Mouse (Mus musculus) forebrain, embryonic 14.5 days (tissue): ENCODE measurements at regions not wholly inside any gene's neighbourhood (a gene's known extent, or its start where the extent isn't known, plus 50 kb on each side); places are given as distances from the start of the nearest gene placed in this dataset.

Experiments used
- ATAC-seq: fragments of 200-750 bp; cut with Nextera tagmentation; 2 replicates; pipeline ENCODE4 v1.8.0; 2017; ENCODE audit warnings: mild to moderate bottlenecking, moderate library complexity
- DNase-seq: peaks from one replicate; pipeline ENCODE4 v3.0.0-alpha.2; 2015; ENCODE audit warnings: low spot score
- H3K27ac ChIP-seq: fragments of 300-500 bp; sonication (generic); 2 replicates; pipeline ENCODE4 v1.5.1; 2014; ENCODE audit warnings: low read depth, mild to moderate bottlenecking, control low read depth, low read length, moderate library complexity
- H3K27me3 ChIP-seq: fragments of 300-500 bp; sonication (generic); replicated peaks from 2 replicates; pipeline ENCODE4 v1.6.1; 2014; ENCODE audit warnings: low read length, control low read depth, mixed read lengths; ENCODE audit not compliant: control insufficient read depth, insufficient read depth
- H3K36me3 ChIP-seq: fragments of 300-500 bp; sonication (generic); 2 replicates; pipeline ENCODE4 v1.6.1; 2014; ENCODE audit warnings: low read length, control low read depth; ENCODE audit not compliant: control insufficient read depth, insufficient read depth
- H3K4me1 ChIP-seq: fragments of 300-500 bp; sonication (generic); 2 replicates; pipeline ENCODE4 v1.6.1; 2014; ENCODE audit warnings: antibody characterized with exemption, low read length, control low read depth; ENCODE audit not compliant: control insufficient read depth, insufficient read depth
- H3K4me2 ChIP-seq: fragments of 300-500 bp; sonication (generic); 2 replicates; pipeline ENCODE4 v1.6.1; 2014; ENCODE audit warnings: mild to moderate bottlenecking, control low read depth, low read length
- H3K4me3 ChIP-seq: fragments of 300-500 bp; sonication (generic); 2 replicates; pipeline ENCODE4 v1.5.1; 2014; ENCODE audit warnings: low read depth, low read length, control low read depth
- H3K9ac ChIP-seq: fragments of 300-500 bp; sonication (generic); 2 replicates; pipeline ENCODE4 v1.6.1; 2014; ENCODE audit warnings: mild to moderate bottlenecking, low read length, control low read depth, moderate library complexity
- H3K9me3 ChIP-seq: fragments of 300-500 bp; sonication (generic); replicated peaks from 2 replicates; pipeline ENCODE4 v1.6.1; 2016; ENCODE audit warnings: low read length, control low read depth, mixed read lengths; ENCODE audit not compliant: control insufficient read depth
- WGBS: fragments of 180-500 bp; shearing (Covaris S2); extraction: QIAGEN DNeasy Blood & Tissue Kit; methylation state at CpG from one replicate; pipeline ENCODE4 v1.1.7; 2014; 5-methylcytosine and 5-hydroxymethylcytosine counted together

DNA sequence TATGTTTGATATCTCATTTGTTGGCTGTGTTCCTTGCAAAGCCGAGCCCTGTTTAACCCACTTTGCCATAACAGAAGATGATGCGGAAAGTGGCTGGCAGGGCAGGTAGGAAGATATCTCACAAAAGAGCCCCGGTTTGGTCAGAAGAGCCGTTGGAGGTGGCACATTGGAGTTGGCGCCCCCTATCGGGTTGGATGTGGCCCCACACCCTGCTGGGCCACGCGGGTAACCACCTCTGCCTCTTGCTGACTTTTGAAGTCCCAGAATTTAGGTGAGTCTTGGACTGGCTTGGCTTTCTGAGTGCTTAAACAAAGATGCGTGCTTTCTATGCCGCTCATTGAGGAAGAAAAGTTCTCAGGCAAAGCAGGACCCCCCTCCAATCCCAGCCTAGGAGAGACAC, 56.1 kb downstream of the Gm4791 start:
- H3K9ac ChIP-seq, result no peak overlapping the region
- no peaks in the 10 kb centered on the region for H3K9me3 ChIP-seq
- WGBS, result 75% methylated on average over 10 of the region's 10 CpGs
- ATAC-seq, result no peak
- H3K27me3 ChIP-seq, result no peaks in the 10 kb centered on the region
- no peak overlapping the region for H3K4me2 ChIP-seq
- no peak overlapping the region for H3K4me3 ChIP-seq
- no peak overlapping the region for H3K27ac ChIP-seq
- no peaks in the 10 kb centered on the region for H3K36me3 ChIP-seq
- no peak for DNase-seq
- no peaks in the 10 kb centered on the region for H3K4me1 ChIP-seq

GRCm38 (mm10) chr9:47055558-47055957, 57.0 kb downstream of the Gm4791 start:
- Histone ChIP-seq H3K9me3 (no peaks in the 10 kb centered on the region), H3K27ac (no peak overlapping the region), H3K36me3 (no peaks in the 10 kb centered on the region), H3K27me3 (no peaks in the 10 kb centered on the region), H3K4me3 (no peak overlapping the region), H3K9ac (no peak overlapping the region), H3K4me1 (no peaks in the 10 kb centered on the region), H3K4me2 (no peak overlapping the region)
- DNase-seq (no peak), ATAC-seq (no peak)
- WGBS, result 85% methylated on average over 6 of the region's 6 CpGs

GRCm38 (mm10) chr9:47059339-47060005, 60.9 kb downstream of the Gm4791 start:
- DNase-seq, result no peak
- no peaks in the 10 kb centered on the region for H3K36me3 ChIP-seq
- H3K4me2 ChIP-seq, result no peak overlapping the region
- WGBS, result 90% methylated on average over 7 of the region's 7 CpGs
- no peak overlapping the region for H3K4me3 ChIP-seq
- H3K27me3 ChIP-seq, result no peaks in the 10 kb centered on the region
- H3K27ac ChIP-seq, result no peak overlapping the region
- H3K9me3 ChIP-seq, result no peaks in the 10 kb centered on the region
- H3K4me1 ChIP-seq, result peaks cover under 1% of the 10 kb centered on the region; the same call in 1 of the 2 replicates
- H3K9ac ChIP-seq, result no peak overlapping the region
- no peak for ATAC-seq

DNA sequence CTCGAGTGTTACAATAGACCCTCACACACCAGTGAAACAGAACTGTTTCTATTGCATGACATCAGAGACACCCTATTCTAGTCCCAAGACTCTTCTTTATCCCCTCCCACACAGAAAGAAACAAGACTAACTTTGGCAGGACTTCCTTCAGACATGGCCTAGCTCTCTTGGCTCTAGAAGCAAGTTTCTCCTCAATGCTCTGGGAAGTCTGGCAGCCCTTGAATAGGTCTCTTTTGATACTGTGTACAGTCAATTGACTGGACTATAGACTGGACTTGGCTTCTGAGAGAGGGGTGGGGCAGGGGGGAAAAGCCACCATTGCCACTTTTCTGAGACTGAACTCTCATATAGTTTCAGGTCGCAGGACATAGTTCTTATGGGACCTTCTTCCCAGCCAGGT, 62.2 kb downstream of the Gm4791 start:
- no peak overlapping the region for H3K27ac ChIP-seq
- no peak overlapping the region for H3K4me2 ChIP-seq
- H3K4me1 ChIP-seq, result peaks cover 4% of the 10 kb centered on the region; the same call in 1 of the 2 replicates
- no peak overlapping the region for H3K4me3 ChIP-seq
- WGBS, result 81% methylated on average over 2 of the region's 2 CpGs
- H3K9ac ChIP-seq, result no peak overlapping the region
- DNase-seq, result no peak
- no peaks in the 10 kb centered on the region for H3K36me3 ChIP-seq
- no peaks in the 10 kb centered on the region for H3K9me3 ChIP-seq
- no peaks in the 10 kb centered on the region for H3K27me3 ChIP-seq
- ATAC-seq, result no peak

GRCm38 (mm10) chr9:47062516-47062915, 64.0 kb downstream of the Gm4791 start:
- Histone ChIP-seq H3K27ac (no peak overlapping the region), H3K36me3 (no peaks in the 10 kb centered on the region), H3K9ac (no peak overlapping the region), H3K9me3 (no peaks in the 10 kb centered on the region), H3K27me3 (no peaks in the 10 kb centered on the region), H3K4me3 (no peak overlapping the region), H3K4me2 (no peak overlapping the region), H3K4me1 (peaks cover 4% of the 10 kb centered on the region; the same call in 1 of the 2 replicates)
- DNase-seq, result no peak
- 84% methylated on average over 7 of the region's 7 CpGs for WGBS
- ATAC-seq, result no peak

- Histone ChIP-seq H3K27me3 (no peaks in the 10 kb centered on the region), H3K4me2 (no peak overlapping the region), H3K27ac (no peak overlapping the region), H3K4me3 (no peak overlapping the region), H3K9me3 (no peaks in the 10 kb centered on the region), H3K36me3 (no peaks in the 10 kb centered on the region), H3K4me1 (peaks cover 4% of the 10 kb centered on the region; the same call in 1 of the 2 replicates), H3K9ac (no peak overlapping the region)
- ATAC-seq (no peak), DNase-seq (no peak)
- 75% methylated on average over 5 of the region's 5 CpGs for WGBS
Observed at GRCm38 (mm10) chr9:47063751-47064150, 65.2 kb downstream of the Gm4791 start.

DNA sequence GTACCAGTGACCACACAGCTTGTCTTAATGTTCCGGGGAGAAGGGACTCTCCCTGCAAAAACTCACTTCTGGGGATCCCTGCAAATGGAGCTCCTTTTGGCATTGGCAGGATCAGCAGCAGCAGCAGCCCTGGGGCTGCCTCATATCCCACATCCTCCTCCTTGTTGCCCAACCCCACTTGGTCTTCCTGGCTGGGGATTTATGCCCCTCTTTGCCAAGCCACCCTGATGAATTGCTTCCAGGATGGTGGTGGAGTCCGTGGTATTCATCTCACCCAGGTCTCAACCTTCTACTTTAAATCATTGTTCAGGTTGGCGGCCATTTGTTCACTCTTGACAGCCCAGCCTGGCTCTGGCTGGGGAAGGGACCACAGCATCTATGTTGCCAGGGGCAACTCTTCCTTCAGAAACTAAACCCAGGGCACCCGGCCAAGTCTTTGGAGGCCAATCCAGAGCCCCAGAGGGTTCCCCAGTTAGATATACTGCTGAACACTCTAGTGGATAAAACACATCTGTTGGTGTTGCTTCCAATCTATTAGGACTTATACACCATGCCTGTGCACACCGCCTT, 66.0 kb downstream of the Gm4791 start:
- no peak overlapping the region for H3K9ac ChIP-seq
- peaks cover 4% of the 10 kb centered on the region; the same call in 1 of the 2 replicates for H3K4me1 ChIP-seq
- no peaks in the 10 kb centered on the region for H3K9me3 ChIP-seq
- H3K27ac ChIP-seq, result no peak overlapping the region
- ATAC-seq, result no peak
- DNase-seq, result peak; percentile 74
- H3K4me3 ChIP-seq, result no peak overlapping the region
- H3K36me3 ChIP-seq, result no peaks in the 10 kb centered on the region
- no peaks in the 10 kb centered on the region for H3K27me3 ChIP-seq
- WGBS, result 50% methylated on average over 5 of the region's 5 CpGs
- H3K4me2 ChIP-seq, result no peak overlapping the region

DNA sequence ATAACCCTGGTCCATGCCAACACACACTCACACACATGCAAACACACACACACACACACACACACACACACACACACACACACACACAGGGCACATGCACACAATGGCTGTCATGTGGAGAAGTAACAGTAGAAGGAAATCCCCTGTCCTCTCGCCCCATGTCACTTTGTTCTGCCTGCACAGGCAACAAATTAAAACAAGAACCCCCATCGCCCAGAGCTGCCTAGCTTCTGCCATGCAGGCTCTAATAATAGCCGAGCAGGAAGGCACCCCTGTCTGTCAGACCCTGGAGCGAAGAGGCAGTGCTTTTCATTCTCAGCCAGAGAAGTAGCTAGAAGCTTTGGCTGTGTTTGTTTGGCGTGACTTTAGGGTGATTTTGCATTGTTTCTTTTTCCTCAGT, 70.9 kb downstream of the Gm4791 start:
- Histone ChIP-seq H3K4me1 (peaks cover 4% of the 10 kb centered on the region; the same call in 1 of the 2 replicates), H3K4me3 (no peak overlapping the region), H3K4me2 (no peak overlapping the region), H3K27me3 (no peaks in the 10 kb centered on the region), H3K9me3 (no peaks in the 10 kb centered on the region), H3K9ac (no peak overlapping the region), H3K36me3 (no peaks in the 10 kb centered on the region), H3K27ac (no peak overlapping the region)
- WGBS, result 25% methylated on average over 5 of the region's 5 CpGs
- no peak for ATAC-seq
- DNase-seq, result peak; percentile 33

DNA sequence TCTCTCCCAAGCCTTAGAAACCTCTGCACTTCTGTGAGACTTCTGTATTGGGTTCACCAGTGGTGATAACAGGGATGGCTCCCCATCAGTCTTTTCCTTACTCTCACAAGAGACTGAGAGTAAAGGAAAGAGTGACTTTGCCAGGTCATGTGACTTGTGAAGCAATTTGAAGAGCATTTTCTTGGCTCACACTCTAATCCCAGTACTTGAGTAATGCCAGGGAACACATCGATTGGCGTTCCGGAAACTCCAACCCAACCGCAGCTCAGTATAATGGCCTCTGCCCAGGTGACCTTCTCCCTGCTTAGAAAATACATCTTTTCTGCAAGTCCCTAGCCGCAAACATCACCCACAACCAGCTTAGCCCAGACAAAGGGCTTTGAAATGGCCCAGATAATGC, 72.4 kb downstream of the Gm4791 start:
- H3K4me2 ChIP-seq, result no peak overlapping the region
- H3K4me1 ChIP-seq, result no peaks in the 10 kb centered on the region
- H3K27ac ChIP-seq, result no peak overlapping the region
- no peaks in the 10 kb centered on the region for H3K9me3 ChIP-seq
- H3K27me3 ChIP-seq, result no peaks in the 10 kb centered on the region
- DNase-seq, result peak; percentile 40
- H3K4me3 ChIP-seq, result no peak overlapping the region
- no peak for ATAC-seq
- 73% methylated on average over 5 of the region's 5 CpGs for WGBS
- H3K36me3 ChIP-seq, result no peaks in the 10 kb centered on the region
- no peak overlapping the region for H3K9ac ChIP-seq
